Comparison of ENCODE assay signal across 12 mouse cellular contexts in genomic region chr12:83125284-83125683, GRCm38 (mm10).
"Had no signal": no experiment of that assay in that cellular context is flagged by ENCODE, and none has a peak within 500 bp of the region (broad histone marks: within the 10 kb centered on the region; RNA-seq: fewer than 3 reads in every experiment).

No protein-coding gene starts in this region.

- DNase-seq: kidney, adult 11 months; kidney, adult 9 months; kidney, postnatal 10 days; lung, embryonic 14.5 days; lung, postnatal 10 days; right cerebral cortex, postnatal 14 days; thymus, postnatal 4 days had no signal

- H3K27ac ChIP-seq: limb, embryonic 15.5 days; liver, embryonic 12.5 days; macrophage; midbrain, embryonic 12.5 days had no signal

- H3K4me3 ChIP-seq: limb, embryonic 15.5 days; liver, embryonic 12.5 days; megakaryocyte, embryonic 14.5 days; midbrain, embryonic 12.5 days had no signal
